In genomic region chr5:38477731-38478445, GRCm38 (mm10) we compare ENCODE assay signal across 8 mouse cellular contexts. TPM values are rescaled to one million over a fixed set of nuclear protein-coding genes. Genes with fewer than 3 reads are reported as not detected.
DNase-seq lines count a peak whose midpoint lies in the region.

No protein-coding gene starts in this region.

- intact Hi-C loops in heart, postnatal 25 days (cut with DNase I), result loop anchor here (2.0 kb wide), 1 partner anchor 171 kb away; no protein-coding TSS in a partner anchor

- peak; percentile 30 for DNase-seq in heart, postnatal 4 days
- no peak for DNase-seq in heart, postnatal 25 days (ENCODE audit: low spot score)
- peak; percentile 6 for DNase-seq in thymus, postnatal 14 days
- no peak for DNase-seq in thymus, postnatal 0 days (ENCODE audit: low spot score)
- DNase-seq in cerebellum, postnatal 14 days, result peak; percentile 89 to 90
- peak; percentile 32 for DNase-seq in yolk sac, embryonic 10.5 days (ENCODE audit: low spot score)
- DNase-seq in layer of hippocampus, postnatal 14 days (ENCODE audit: low spot score in 2 of 2), result no peak
- DNase-seq in adrenal gland, postnatal 14 days, result no peak

RNA-seq across cellular contexts. Expression of gene Slc2a9, which starts 25.1 kb away (rescaled TPM):
- 1 to 10 TPM; 1.8 to 2.0 TPM for total RNA-seq in heart, postnatal 4 days (2021)
- 1 to 10 TPM; 1.1 to 1.6 TPM for total RNA-seq in heart, postnatal 25 days (2021)
- 4.7 and 5.2 TPM in 2 replicates for polyA plus RNA-seq in thymus, postnatal 0 days (2015; fragmentation: Nextera tagmentation; extraction: Ambion mirVana)
- 1 to 10 TPM; 2.8 to 2.9 TPM for total RNA-seq in layer of hippocampus, postnatal 14 days (2021)
- total RNA-seq in adrenal gland, postnatal 14 days (2021), result 2.7 and 5.9 TPM in 2 replicates

Comparison
In these comparisons a context has a peak if more than half of its experiments do, and no peak if none do; other contexts are left out.
1. DNase-seq: peak in heart, postnatal 4 days (single experiment), thymus, postnatal 14 days (single experiment), cerebellum, postnatal 14 days (2 of 2) and yolk sac, embryonic 10.5 days (single experiment); none in heart, postnatal 25 days (single experiment), thymus, postnatal 0 days (single experiment), layer of hippocampus, postnatal 14 days (0 of 2) and adrenal gland, postnatal 14 days (single experiment).